Mouse (Mus musculus) heart, postnatal 36 days (tissue): ENCODE measurements around the gene Zfpm1. TPM values are rescaled to one million over a fixed set of nuclear protein-coding genes. Genes with fewer than 3 reads are reported as not detected.

Source experiments
- DNase-seq, 2 experiments: peaks; one replicate each; pipeline ENCODE4 v3.0.0; 2021 to 2022
- intact Hi-C: fragments of 180-260 bp; cut with DNase I; formaldehyde crosslinking; loops from one replicate; pipeline ENCODE4 v1.15.1; 2025
- total RNA-seq, 2 experiments: library from RNA; stranded (reverse); gene quantifications; 2 replicates each; pipeline ENCODE4 v1.2.3; 2021

Zfpm1 gene
- total RNA-seq, 2 experiments from 2014 or later, result 23.1 to 30.0 TPM

GRCm38 (mm10) chr8:122274651-122275391, 7.1 kb upstream of the Zfpm1 start:
- intact Hi-C loops, result loop anchor here (5.0 kb wide), 1 partner anchor 167 kb away; the partner anchor contains the start of gene Mvd
- DNase-seq, result no peak

- intact Hi-C loops, result loop anchor here (5.0 kb wide), 1 partner anchor 166 kb away; the partner anchor contains the start of gene Mvd
- DNase-seq, result no peak
Measured at GRCm38 (mm10) chr8:122276308-122276707, 5.6 kb upstream of the Zfpm1 start.

GRCm38 (mm10) chr8:122277204-122277995, 4.5 kb upstream of the Zfpm1 start:
- intact Hi-C loops, result loop anchor here (5.0 kb wide), 1 partner anchor 165 kb away; the partner anchor contains the start of gene Mvd

GRCm38 (mm10) chr8:122280156-122280555, 1.8 kb upstream of the Zfpm1 start:
- no peak for DNase-seq
- intact Hi-C loops, result no loop called here

More at GRCm38 (mm10) chr8:122277204-122277995, 4.5 kb upstream of the Zfpm1 start:
- no peak for DNase-seq

- no peak for DNase-seq
- intact Hi-C loops, result no loop called here
Measured at GRCm38 (mm10) chr8:122280588-122281316, 1.2 kb upstream of the Zfpm1 start.

GRCm38 (mm10) chr8:122281317-122282034, 465 bp upstream of the Zfpm1 start:
- peak; percentile 100 for DNase-seq
- intact Hi-C loops, result no loop called here

GRCm38 (mm10) chr8:122282501-122283355, 787 bp downstream of the Zfpm1 start:
- intact Hi-C loops, result no loop called here
- DNase-seq, result peak in 1 of 2 experiments; percentile 48

GRCm38 (mm10) chr8:122283356-122284202, 1.6 kb downstream of the Zfpm1 start:
- intact Hi-C loops, result loop anchor here (2.0 kb wide), 1 partner anchor 31 kb away; no protein-coding TSS in a partner anchor
- DNase-seq, result peak; percentile 75 to 78

GRCm38 (mm10) chr8:122284203-122284658, 2.3 kb downstream of the Zfpm1 start:
- intact Hi-C loops, result loop anchor here (2.0 kb wide), 1 partner anchor 31 kb away; no protein-coding TSS in a partner anchor

GRCm38 (mm10) chr8:122284659-122285261, 2.8 kb downstream of the Zfpm1 start:
- peak in 1 of 2 experiments; percentile 23 for DNase-seq
- intact Hi-C loops, result loop anchor here (2.0 kb wide), 1 partner anchor 30 kb away; no protein-coding TSS in a partner anchor

More at GRCm38 (mm10) chr8:122284203-122284658, 2.3 kb downstream of the Zfpm1 start:
- DNase-seq, result peak; percentile 32 to 38

- intact Hi-C loops, result loop anchor here (2.0 kb wide), 1 partner anchor 29 kb away; no protein-coding TSS in a partner anchor
- DNase-seq, result no peak
Measured at GRCm38 (mm10) chr8:122285727-122286126, 3.8 kb downstream of the Zfpm1 start.

GRCm38 (mm10) chr8:122286899-122287298, 5.0 kb downstream of the Zfpm1 start:
- intact Hi-C loops, result no loop called here

GRCm38 (mm10) chr8:122287742-122288141, 5.8 kb downstream of the Zfpm1 start:
- no peak for DNase-seq
- intact Hi-C loops, result no loop called here

More at GRCm38 (mm10) chr8:122286899-122287298, 5.0 kb downstream of the Zfpm1 start:
- no peak for DNase-seq

- intact Hi-C loops, result no loop called here
- DNase-seq, result no peak
Measured at GRCm38 (mm10) chr8:122288344-122288743, 6.4 kb downstream of the Zfpm1 start.

- DNase-seq, result no peak
- intact Hi-C loops, result no loop called here
Measured at GRCm38 (mm10) chr8:122291075-122291474, 9.1 kb downstream of the Zfpm1 start.

GRCm38 (mm10) chr8:122291549-122291948, 9.6 kb downstream of the Zfpm1 start:
- intact Hi-C loops, result no loop called here
- DNase-seq, result no peak

GRCm38 (mm10) chr8:122293484-122293883, 11.5 kb downstream of the Zfpm1 start:
- intact Hi-C loops, result no loop called here

More at GRCm38 (mm10) chr8:122293484-122293883, 11.5 kb downstream of the Zfpm1 start:
- DNase-seq, result no peak
